Mouse (Mus musculus) kidney, embryonic 14.5 days (tissue): ENCODE results near the gene Tex33. TPM values are rescaled to one million over a fixed set of nuclear protein-coding genes. Genes with fewer than 3 reads are reported as not detected.
"Not testable (repeated sequence)": the region's sequence is repeated elsewhere in the genome, so short reads cannot be mapped to it uniquely, and the experiment has no call there.

ENCODE experiments used
- ATAC-seq: fragments of 200-750 bp; cut with Nextera tagmentation; 2 replicates; pipeline ENCODE4 v1.8.0; 2017; ENCODE audit warnings: moderate number of reproducible peaks, mild to moderate bottlenecking, moderate TSS enrichment, moderate library complexity; ENCODE audit not compliant: low FRiP score, low TSS enrichment
- H3K27ac ChIP-seq: fragments of 300-500 bp; sonication (generic); 2 replicates; pipeline ENCODE4 v1.5.1; 2014; ENCODE audit warnings: low read depth, mild to moderate bottlenecking, low read length, moderate library complexity, mixed read lengths
- H3K27me3 ChIP-seq: fragments of 300-500 bp; sonication (generic); 2 replicates; pipeline ENCODE4 v1.6.1; 2014; ENCODE audit warnings: mild to moderate bottlenecking, low read length; ENCODE audit not compliant: control insufficient read depth, insufficient read depth
- H3K36me3 ChIP-seq: fragments of 300-500 bp; sonication (generic); 2 replicates; pipeline ENCODE4 v1.6.1; 2014; ENCODE audit warnings: low read length, mixed read lengths; ENCODE audit not compliant: control insufficient read depth, insufficient read depth
- H3K4me1 ChIP-seq: fragments of 300-500 bp; sonication (generic); 2 replicates; pipeline ENCODE4 v1.6.1; 2014; ENCODE audit warnings: low read length, mixed read lengths; ENCODE audit not compliant: control insufficient read depth, insufficient read depth
- H3K4me2 ChIP-seq: fragments of 300-500 bp; sonication (generic); replicated peaks from 2 replicates; pipeline ENCODE4 v1.6.1; 2014; ENCODE audit warnings: low read depth, mild to moderate bottlenecking, low read length
- H3K4me3 ChIP-seq: fragments of 300-500 bp; sonication (generic); 2 replicates; pipeline ENCODE4 v1.5.1; 2014; ENCODE audit warnings: mild to moderate bottlenecking, low read length
- H3K9ac ChIP-seq: fragments of 300-500 bp; sonication (generic); 2 replicates; pipeline ENCODE4 v1.6.1; 2014; ENCODE audit warnings: low read depth, mild to moderate bottlenecking, low read length, moderate library complexity
- H3K9me3 ChIP-seq: fragments of 300-500 bp; sonication (generic); 2 replicates; pipeline ENCODE4 v1.6.1; 2016; ENCODE audit warnings: low read length; ENCODE audit not compliant: control insufficient read depth
- WGBS: fragments of 180-500 bp; shearing (Covaris S2); extraction: QIAGEN DNeasy Blood & Tissue Kit; methylation state at CpG from one replicate; pipeline ENCODE4 v1.1.7; 2014; 5-methylcytosine and 5-hydroxymethylcytosine counted together
- polyA plus RNA-seq: library from polyadenylated mRNA; unstranded; fragments of >200 nt; fragmentation: Nextera tagmentation; extraction: Ambion mirVana; gene quantifications from 2 replicates; pipeline ENCODE4 v1.2.1, GENCODE M21; 2014

Gene Tex33
- polyA plus RNA-seq, 1 experiment from 2014 or later: not detected

- H3K27me3 ChIP-seq: no peaks in the 10 kb centered on the region
- H3K27ac ChIP-seq: no peak overlapping the region
- no peaks in the 10 kb centered on the region for H3K4me1 ChIP-seq
- H3K36me3 ChIP-seq: no peaks in the 10 kb centered on the region
- H3K4me3 ChIP-seq: no peak overlapping the region
- 91% methylated on average over 3 of the region's 3 CpGs for WGBS
- H3K4me2 ChIP-seq: no peak overlapping the region
- H3K9me3 ChIP-seq: no peaks in the 10 kb centered on the region
- no peak for ATAC-seq
- H3K9ac ChIP-seq: no peak overlapping the region
Observed at GRCm38 (mm10) chr15:78344567-78344966, 51.1 kb downstream of the Tex33 start.

GRCm38 (mm10) chr15:78343683-78344082, 52.0 kb downstream of the Tex33 start:
- no peaks in the 10 kb centered on the region for H3K36me3 ChIP-seq
- no peak overlapping the region for H3K9ac ChIP-seq
- no peak for ATAC-seq
- H3K4me3 ChIP-seq: no peak overlapping the region
- no peak overlapping the region for H3K27ac ChIP-seq
- no peak overlapping the region for H3K4me2 ChIP-seq
- H3K9me3 ChIP-seq: no peaks in the 10 kb centered on the region
- WGBS: 4% methylated on average over 1 of the region's 1 CpGs
- H3K27me3 ChIP-seq: no peaks in the 10 kb centered on the region
- H3K4me1 ChIP-seq: no peaks in the 10 kb centered on the region

- not testable (repeated sequence) for H3K9ac ChIP-seq, H3K27me3 ChIP-seq, ATAC-seq, H3K4me2 ChIP-seq, H3K4me3 ChIP-seq, H3K36me3 ChIP-seq, H3K27ac ChIP-seq, H3K4me1 ChIP-seq, H3K9me3 ChIP-seq
- whole genome bisulfite sequencing: 72% methylated on average over 5 of the region's 7 CpGs
Observed at GRCm38 (mm10) chr15:78340919-78341318, 54.8 kb downstream of the Tex33 start.

GRCm38 (mm10) chr15:78339627-78340423, 55.9 kb downstream of the Tex33 start:
- WGBS: 32% methylated on average over 7 of the region's 7 CpGs
- H3K27ac ChIP-seq, H3K4me2 ChIP-seq, H3K9ac ChIP-seq, H3K4me3 ChIP-seq, H3K9me3 ChIP-seq, H3K27me3 ChIP-seq, ATAC-seq, H3K4me1 ChIP-seq, H3K36me3 ChIP-seq: not testable (repeated sequence)

- H3K4me2 ChIP-seq: no peak overlapping the region
- no peak for ATAC-seq
- no peaks in the 10 kb centered on the region for H3K36me3 ChIP-seq
- no peaks in the 10 kb centered on the region for H3K9me3 ChIP-seq
- no peaks in the 10 kb centered on the region for H3K27me3 ChIP-seq
- no peak overlapping the region for H3K4me3 ChIP-seq
- 73% methylated on average over 3 of the region's 3 CpGs for WGBS
- H3K9ac ChIP-seq: no peak overlapping the region
- H3K27ac ChIP-seq: no peak overlapping the region
- no peaks in the 10 kb centered on the region for H3K4me1 ChIP-seq
Observed at GRCm38 (mm10) chr15:78334380-78334779, 61.3 kb downstream of the Tex33 start.

- Histone ChIP-seq H3K27me3 (no peaks in the 10 kb centered on the region), H3K4me2 (no peak overlapping the region)
Observed at GRCm38 (mm10) chr15:78332981-78333380, 62.7 kb downstream of the Tex33 start.

GRCm38 (mm10) chr15:78331523-78332340, 64.0 kb downstream of the Tex33 start:
- WGBS: 78% methylated on average over 5 of the region's 5 CpGs
- no peak for ATAC-seq

More at GRCm38 (mm10) chr15:78332981-78333380, 62.7 kb downstream of the Tex33 start:
- 74% methylated on average over 6 of the region's 6 CpGs for WGBS
- Histone ChIP-seq H3K4me3 (no peak overlapping the region), H3K36me3 (no peaks in the 10 kb centered on the region), H3K9ac (no peak overlapping the region), H3K27ac (no peak overlapping the region), H3K9me3 (no peaks in the 10 kb centered on the region), H3K4me1 (no peaks in the 10 kb centered on the region)
- ATAC-seq: no peak

GRCm38 (mm10) chr15:78330706-78331105, 65.0 kb downstream of the Tex33 start:
- no peaks in the 10 kb centered on the region for H3K36me3 ChIP-seq
- WGBS: 76% methylated on average over 4 of the region's 4 CpGs
- no peaks in the 10 kb centered on the region for H3K27me3 ChIP-seq
- H3K4me1 ChIP-seq: no peaks in the 10 kb centered on the region
- no peak overlapping the region for H3K4me3 ChIP-seq
- no peaks in the 10 kb centered on the region for H3K9me3 ChIP-seq
- no peak for ATAC-seq
- H3K9ac ChIP-seq: no peak overlapping the region
- H3K4me2 ChIP-seq: no peak overlapping the region
- no peak overlapping the region for H3K27ac ChIP-seq

More at GRCm38 (mm10) chr15:78331523-78332340, 64.0 kb downstream of the Tex33 start:
- H3K36me3 ChIP-seq: no peaks in the 10 kb centered on the region
- no peak overlapping the region for H3K27ac ChIP-seq
- no peaks in the 10 kb centered on the region for H3K9me3 ChIP-seq
- no peak overlapping the region for H3K4me3 ChIP-seq
- no peaks in the 10 kb centered on the region for H3K4me1 ChIP-seq
- no peak overlapping the region for H3K4me2 ChIP-seq
- H3K27me3 ChIP-seq: no peaks in the 10 kb centered on the region
- no peak overlapping the region for H3K9ac ChIP-seq

GRCm38 (mm10) chr15:78329972-78330371, 65.7 kb downstream of the Tex33 start:
- WGBS: 78% methylated on average over 6 of the region's 6 CpGs
- not testable (repeated sequence) for ATAC-seq, H3K4me2 ChIP-seq, H3K9me3 ChIP-seq, H3K27me3 ChIP-seq, H3K4me3 ChIP-seq, H3K4me1 ChIP-seq, H3K9ac ChIP-seq, H3K27ac ChIP-seq, H3K36me3 ChIP-seq
